Mouse (Mus musculus) fibroblast of lung, adult 2 months (primary cell): ENCODE measurements at regions not wholly inside any gene's neighbourhood (a gene's known extent, or its start where the extent isn't known, plus 50 kb on each side); places are given as distances from the start of the nearest gene placed in this dataset.
A peak's percentile ranks its signal among the peaks of the same experiment; 100 is the strongest.

Experiments used
- DNase-seq: peaks from one replicate; pipeline ENCODE4 v3.0.0-alpha.2; 2011; ENCODE audit warnings: low read depth

- DNase-seq: no peak
These were observed 175.0 kb upstream of the Cd180 start for GRCm38 (mm10) chr13:102518169-102518882.

DNA sequence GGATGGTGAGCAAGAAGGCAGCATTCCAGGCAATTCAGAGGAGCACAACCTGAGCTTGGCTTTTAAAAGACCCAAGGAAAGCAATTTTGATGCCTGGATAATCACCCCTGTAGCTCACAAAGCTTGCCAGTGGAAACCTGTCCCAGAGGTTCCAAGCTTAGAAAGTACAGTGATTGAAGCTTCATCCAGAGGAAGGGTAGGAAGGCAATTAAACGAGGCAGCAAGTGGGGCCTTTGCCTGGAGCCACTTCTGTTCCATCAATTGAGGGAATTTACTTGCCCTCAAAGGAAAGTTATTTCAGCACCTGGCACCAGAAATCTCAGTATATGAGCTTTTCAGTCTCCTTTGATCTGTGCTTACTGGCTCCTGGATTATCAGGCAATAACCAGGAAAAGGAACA lies 171.9 kb upstream of the Cd180 start:
- DNase-seq: no peak

GRCm38 (mm10) chr13:102522080-102522479 lies 171.3 kb upstream of the Cd180 start:
- DNase-seq: no peak

- DNase-seq: no peak
These were observed 166.7 kb upstream of the Cd180 start for GRCm38 (mm10) chr13:102526621-102527140.

GRCm38 (mm10) chr13:102533784-102534183 lies 159.6 kb upstream of the Cd180 start:
- peak; percentile 54 for DNase-seq

- no peak for DNase-seq
These were observed 155.7 kb upstream of the Cd180 start for GRCm38 (mm10) chr13:102537424-102538242.

- no peak for DNase-seq
These were observed 152.9 kb upstream of the Cd180 start for GRCm38 (mm10) chr13:102540436-102540835.

DNA sequence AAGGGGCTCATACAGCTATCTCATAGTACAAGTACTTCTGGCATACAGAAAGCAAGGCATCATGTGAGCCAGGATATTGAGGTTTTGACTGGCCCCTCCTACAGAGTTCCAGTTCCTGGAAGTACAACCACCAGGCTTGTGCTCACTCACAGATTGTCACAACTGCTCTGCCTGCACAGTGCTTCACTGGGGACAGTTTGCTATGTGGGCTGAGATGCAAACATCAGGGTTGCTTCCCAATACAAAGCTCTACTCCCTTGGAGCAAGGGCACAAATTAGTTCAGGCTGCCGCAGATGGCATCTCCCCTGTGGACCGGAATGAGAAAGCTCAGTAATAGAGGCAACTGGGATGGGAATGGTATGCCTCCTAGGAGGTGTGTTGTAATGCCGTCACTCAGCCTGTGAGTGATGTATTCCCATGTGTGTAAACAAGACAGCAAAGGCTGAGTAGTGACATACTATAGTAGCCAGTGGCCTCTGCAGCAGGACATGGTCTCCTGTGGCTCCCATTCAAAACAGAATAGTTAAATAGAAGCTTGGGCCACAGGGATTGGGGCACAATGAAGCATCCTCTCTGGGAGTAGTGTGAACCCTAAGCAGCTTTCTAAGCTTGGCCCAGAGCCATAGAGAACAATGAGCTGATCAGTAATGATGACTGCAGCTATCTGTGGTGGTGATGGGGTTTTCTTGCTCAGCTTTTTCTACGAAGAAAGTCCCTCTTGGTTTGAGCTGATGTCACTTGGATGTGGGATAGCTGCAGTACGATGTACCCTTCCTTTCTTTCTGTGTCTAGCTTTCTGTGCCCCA lies 148.8 kb upstream of the Cd180 start:
- no peak for DNase-seq

- no peak for DNase-seq
These were observed 147.3 kb upstream of the Cd180 start for GRCm38 (mm10) chr13:102545845-102546615.

DNA sequence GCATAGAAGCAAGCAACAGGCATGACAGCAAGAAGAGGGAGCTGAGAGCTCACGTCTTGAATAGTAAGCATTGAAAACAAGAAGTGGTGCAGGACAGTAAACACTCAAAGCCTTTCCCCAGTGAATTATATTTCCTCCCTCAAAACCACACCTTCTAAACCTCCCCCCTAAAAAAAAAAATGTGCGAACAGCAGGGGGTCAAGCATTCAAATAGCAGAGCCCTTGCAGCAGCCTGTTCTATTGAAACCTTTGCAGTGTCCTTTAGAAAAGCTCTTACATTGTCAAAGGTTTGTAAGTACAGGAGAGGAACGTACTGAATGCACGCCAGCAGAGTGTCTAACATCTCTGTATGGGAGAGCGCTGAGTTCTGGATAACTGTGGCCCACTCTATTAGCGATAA lies 145.1 kb upstream of the Cd180 start:
- DNase-seq: no peak

DNA sequence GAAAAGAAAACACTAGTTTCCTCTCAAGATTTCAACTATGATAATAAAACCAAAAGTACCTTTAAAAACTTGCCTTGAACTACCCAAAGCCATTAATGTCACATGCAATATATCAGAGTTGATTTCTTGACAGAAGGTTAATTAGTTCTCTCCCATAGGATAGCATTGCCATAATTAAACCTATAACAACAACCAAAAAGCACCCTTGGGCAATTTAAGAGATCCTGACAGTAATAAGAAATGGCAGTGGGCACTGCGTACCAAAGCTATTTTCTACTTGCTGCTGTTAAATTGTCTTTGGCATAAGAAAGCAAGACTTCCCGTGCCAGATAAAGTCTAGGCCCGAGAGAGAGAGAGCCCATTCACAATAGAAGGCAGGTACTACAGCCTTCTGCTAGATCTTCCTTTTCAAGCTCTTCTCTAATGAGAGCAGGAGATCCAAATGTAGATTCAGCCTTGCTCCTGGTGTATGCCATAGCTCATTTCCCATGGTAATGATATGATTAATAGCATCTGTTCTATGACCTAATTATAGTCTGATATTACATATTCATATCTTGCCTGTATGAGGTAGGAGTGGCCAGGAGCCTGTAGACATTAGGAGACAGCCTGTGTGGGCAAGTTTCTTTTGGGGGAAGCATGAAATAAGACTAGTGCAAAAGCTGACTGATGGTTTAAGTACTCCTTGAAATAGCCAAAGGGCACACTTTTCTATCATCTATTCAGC lies 126.3 kb upstream of the Cd180 start:
- no peak for DNase-seq

DNA sequence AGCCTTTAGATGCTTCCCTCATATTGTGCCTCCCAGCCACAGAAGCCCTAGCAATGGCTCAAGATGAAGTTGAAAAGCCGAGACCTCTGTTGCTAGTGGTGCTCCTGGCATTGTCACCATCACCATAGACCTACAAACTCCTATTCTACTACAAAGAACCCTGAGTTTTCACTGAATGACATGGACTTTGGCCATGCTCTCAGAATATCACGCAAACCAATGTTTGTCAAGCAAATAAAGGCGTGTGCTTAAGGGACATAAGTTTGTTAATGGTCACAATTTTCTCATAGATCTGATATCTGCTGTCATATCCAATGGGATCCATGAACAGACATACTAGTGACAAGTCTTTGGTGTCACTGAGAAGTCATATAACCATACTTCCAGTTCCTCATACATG lies 123.8 kb upstream of the Cd180 start:
- DNase-seq: no peak

- no peak for DNase-seq
These were observed 123.1 kb upstream of the Cd180 start for GRCm38 (mm10) chr13:102570286-102570685.

- peak; percentile 94 for DNase-seq
These were observed 120.0 kb upstream of the Cd180 start for GRCm38 (mm10) chr13:102573286-102573921.

- DNase-seq: no peak
These were observed 116.3 kb upstream of the Cd180 start for GRCm38 (mm10) chr13:102576871-102577662.

- no peak for DNase-seq
These were observed 114.5 kb upstream of the Cd180 start for GRCm38 (mm10) chr13:102578811-102579210.

DNA sequence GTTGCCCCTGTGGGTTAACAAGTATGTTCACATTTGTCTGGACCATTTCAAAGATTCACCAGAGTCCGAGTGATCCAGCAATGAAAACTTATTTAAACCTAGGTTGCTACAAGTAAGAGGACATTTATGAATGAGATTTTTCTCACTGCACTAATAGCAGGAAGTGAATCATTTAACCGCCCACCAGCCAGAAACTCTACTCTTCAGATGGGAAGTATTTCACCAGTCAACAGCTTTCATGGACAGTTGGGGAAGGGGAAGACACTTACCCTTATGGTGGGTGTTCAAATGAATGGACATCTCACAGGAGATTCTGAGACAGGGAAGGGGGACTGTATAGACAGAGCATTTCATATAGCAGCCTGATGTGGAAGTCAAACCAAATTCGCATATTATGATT lies 113.7 kb upstream of the Cd180 start:
- no peak for DNase-seq

- DNase-seq: peak; percentile 86
These were observed 109.2 kb upstream of the Cd180 start for GRCm38 (mm10) chr13:102583984-102584645.

GRCm38 (mm10) chr13:102586215-102586614 lies 107.1 kb upstream of the Cd180 start:
- no peak for DNase-seq
